Mouse (Mus musculus): ENCODE data around the gene Slc41a1. TPM values are rescaled to one million over a fixed set of nuclear protein-coding genes. Genes with fewer than 3 reads are reported as not detected.
A peak's percentile ranks its signal among the peaks of the same experiment; 100 is the strongest.
"Not testable (repeated sequence)": the region's sequence is repeated elsewhere in the genome, so short reads cannot be mapped to it uniquely, and the experiment has no call there.

Gene Slc41a1
- 11.2 and 14.2 TPM in 2 replicates for total RNA-seq (2017)

GRCm38 (mm10) chr1:131827207-131827786 lies at the start of gene Slc41a1:
Slc41a1 (plus strand) TSS chr1:131827493.
- ATAC-seq (replicated peaks in 1 of 2; ENCODE audit: insufficient read depth in 1 of 2, low FRiP score in 2 of 2, low TSS enrichment in 1 of 2, low read depth in 1 of 2, poor library complexity in 2 of 2, severe bottlenecking in 2 of 2): peak; percentile 8 to 15; a peak in 2 of 4 replicates

- no peak for ATAC-seq (replicated peaks in 1 of 2; ENCODE audit: insufficient read depth in 1 of 2, low FRiP score in 2 of 2, low TSS enrichment in 1 of 2, low read depth in 1 of 2, poor library complexity in 2 of 2, severe bottlenecking in 2 of 2)
These were observed 32.7 kb upstream of the Slc41a1 start for GRCm38 (mm10) chr1:131794591-131794990.

- no peak for ATAC-seq (replicated peaks in 1 of 2; ENCODE audit: insufficient read depth in 1 of 2, low FRiP score in 2 of 2, low TSS enrichment in 1 of 2, low read depth in 1 of 2, poor library complexity in 2 of 2, severe bottlenecking in 2 of 2)
These were observed 32.1 kb upstream of the Slc41a1 start for GRCm38 (mm10) chr1:131795171-131795570.

- ATAC-seq (replicated peaks in 1 of 2; ENCODE audit: insufficient read depth in 1 of 2, low FRiP score in 2 of 2, low TSS enrichment in 1 of 2, low read depth in 1 of 2, poor library complexity in 2 of 2, severe bottlenecking in 2 of 2): peak; percentile 51 to 60; a peak in 2 of 4 replicates
These were observed 29.9 kb upstream of the Slc41a1 start, which contains the start of gene Pm20d1 for GRCm38 (mm10) chr1:131797202-131797909. Pm20d1 (plus strand) TSS chr1:131797381.

- no peak for ATAC-seq (replicated peaks in 1 of 2; ENCODE audit: insufficient read depth in 1 of 2, low FRiP score in 2 of 2, low TSS enrichment in 1 of 2, low read depth in 1 of 2, poor library complexity in 2 of 2, severe bottlenecking in 2 of 2)
These were observed 27.3 kb upstream of the Slc41a1 start for GRCm38 (mm10) chr1:131800001-131800400.

- no peak for ATAC-seq (replicated peaks in 1 of 2; ENCODE audit: insufficient read depth in 1 of 2, low FRiP score in 2 of 2, low TSS enrichment in 1 of 2, low read depth in 1 of 2, poor library complexity in 2 of 2, severe bottlenecking in 2 of 2)
These were observed 26.2 kb upstream of the Slc41a1 start for GRCm38 (mm10) chr1:131801071-131801470.

- ATAC-seq (replicated peaks in 1 of 2; ENCODE audit: insufficient read depth in 1 of 2, low FRiP score in 2 of 2, low TSS enrichment in 1 of 2, low read depth in 1 of 2, poor library complexity in 2 of 2, severe bottlenecking in 2 of 2): no peak; a peak in 1 of 4 replicates
These were observed 24.6 kb upstream of the Slc41a1 start for GRCm38 (mm10) chr1:131802652-131803051.

- no peak for ATAC-seq (replicated peaks in 1 of 2; ENCODE audit: insufficient read depth in 1 of 2, low FRiP score in 2 of 2, low TSS enrichment in 1 of 2, low read depth in 1 of 2, poor library complexity in 2 of 2, severe bottlenecking in 2 of 2)
These were observed 23.1 kb upstream of the Slc41a1 start for GRCm38 (mm10) chr1:131804166-131804565.

- no peak for ATAC-seq (replicated peaks in 1 of 2; ENCODE audit: insufficient read depth in 1 of 2, low FRiP score in 2 of 2, low TSS enrichment in 1 of 2, low read depth in 1 of 2, poor library complexity in 2 of 2, severe bottlenecking in 2 of 2)
These were observed 18.3 kb upstream of the Slc41a1 start for GRCm38 (mm10) chr1:131808986-131809385.

- ATAC-seq (replicated peaks in 1 of 2; ENCODE audit: insufficient read depth in 1 of 2, low FRiP score in 2 of 2, low TSS enrichment in 1 of 2, low read depth in 1 of 2, poor library complexity in 2 of 2, severe bottlenecking in 2 of 2): no peak
These were observed 17.6 kb upstream of the Slc41a1 start for GRCm38 (mm10) chr1:131809651-131810050.

GRCm38 (mm10) chr1:131811393-131811792 lies 15.9 kb upstream of the Slc41a1 start:
- no peak for ATAC-seq (replicated peaks in 1 of 2; ENCODE audit: insufficient read depth in 1 of 2, low FRiP score in 2 of 2, low TSS enrichment in 1 of 2, low read depth in 1 of 2, poor library complexity in 2 of 2, severe bottlenecking in 2 of 2)

- ATAC-seq (replicated peaks in 1 of 2; ENCODE audit: insufficient read depth in 1 of 2, low FRiP score in 2 of 2, low TSS enrichment in 1 of 2, low read depth in 1 of 2, poor library complexity in 2 of 2, severe bottlenecking in 2 of 2): no peak
These were observed 15.3 kb upstream of the Slc41a1 start for GRCm38 (mm10) chr1:131812006-131812405.

- ATAC-seq (replicated peaks in 1 of 2; ENCODE audit: insufficient read depth in 1 of 2, low FRiP score in 2 of 2, low TSS enrichment in 1 of 2, low read depth in 1 of 2, poor library complexity in 2 of 2, severe bottlenecking in 2 of 2): no peak
These were observed 14.5 kb upstream of the Slc41a1 start for GRCm38 (mm10) chr1:131812631-131813295.

GRCm38 (mm10) chr1:131813731-131814130 lies 13.6 kb upstream of the Slc41a1 start:
- no peak for ATAC-seq (replicated peaks in 1 of 2; ENCODE audit: insufficient read depth in 1 of 2, low FRiP score in 2 of 2, low TSS enrichment in 1 of 2, low read depth in 1 of 2, poor library complexity in 2 of 2, severe bottlenecking in 2 of 2)

GRCm38 (mm10) chr1:131814191-131814590 lies 13.1 kb upstream of the Slc41a1 start:
- no peak for ATAC-seq (replicated peaks in 1 of 2; ENCODE audit: insufficient read depth in 1 of 2, low FRiP score in 2 of 2, low TSS enrichment in 1 of 2, low read depth in 1 of 2, poor library complexity in 2 of 2, severe bottlenecking in 2 of 2)

- no peak for ATAC-seq (replicated peaks in 1 of 2; ENCODE audit: insufficient read depth in 1 of 2, low FRiP score in 2 of 2, low TSS enrichment in 1 of 2, low read depth in 1 of 2, poor library complexity in 2 of 2, severe bottlenecking in 2 of 2)
These were observed 10.4 kb upstream of the Slc41a1 start for GRCm38 (mm10) chr1:131816886-131817285.

- ATAC-seq (replicated peaks in 1 of 2; ENCODE audit: insufficient read depth in 1 of 2, low FRiP score in 2 of 2, low TSS enrichment in 1 of 2, low read depth in 1 of 2, poor library complexity in 2 of 2, severe bottlenecking in 2 of 2): not testable (repeated sequence)
These were observed 6.9 kb upstream of the Slc41a1 start for GRCm38 (mm10) chr1:131820353-131820752.

GRCm38 (mm10) chr1:131820887-131821328 lies 6.4 kb upstream of the Slc41a1 start:
- ATAC-seq (replicated peaks in 1 of 2; ENCODE audit: insufficient read depth in 1 of 2, low FRiP score in 2 of 2, low TSS enrichment in 1 of 2, low read depth in 1 of 2, poor library complexity in 2 of 2, severe bottlenecking in 2 of 2): no peak
